Mouse (Mus musculus) monocyte, adult 5-6 weeks (primary cell): Measurements from ENCODE around the gene Gse1. TPM values are rescaled to one million over a fixed set of nuclear protein-coding genes. Genes with fewer than 3 reads are reported as not detected.

Experiments
- ATAC-seq: fragments of 153-309, 156-312 bp; replicated peaks from 2 replicates; pipeline ENCODE4 v1.8.0; 2017; ENCODE audit warnings: mild to moderate bottlenecking; ENCODE audit not compliant: low TSS enrichment, insufficient number of reproducible peaks, severe bottlenecking, poor library complexity, low FRiP score
- total RNA-seq: library from RNA; stranded (forward); fragments of 200-1000, 200-491, 200-594 nt; gene quantifications from 3 replicates; pipeline ENCODE4 v1.2.3, GENCODE M21; 2017

Gse1 gene
- total RNA-seq, 1 experiment from 2014 or later = 9.9 TPM

- ATAC-seq = no peak
Observed at GRCm38 (mm10) chr8:120399212-120399934, 171.1 kb downstream of the Gse1 start.

GRCm38 (mm10) chr8:120401216-120401615, 173.0 kb downstream of the Gse1 start:
- no peak for ATAC-seq

- ATAC-seq = no peak
Observed at GRCm38 (mm10) chr8:120401712-120402111, 173.5 kb downstream of the Gse1 start.

- ATAC-seq = no peak
Observed at GRCm38 (mm10) chr8:120403606-120404269, 175.5 kb downstream of the Gse1 start.

- 0 out of 2 replicates have a peak, but pooled peaks have one; percentile 14 for ATAC-seq
Observed at GRCm38 (mm10) chr8:120404609-120405036, 176.4 kb downstream of the Gse1 start.

- peak; percentile 81 for ATAC-seq
Observed at GRCm38 (mm10) chr8:120406008-120406632, 177.9 kb downstream of the Gse1 start.

GRCm38 (mm10) chr8:120407701-120408240, 179.5 kb downstream of the Gse1 start:
- no peak for ATAC-seq

- ATAC-seq = no peak
Observed at GRCm38 (mm10) chr8:120408241-120409215, 180.3 kb downstream of the Gse1 start.

- no peak for ATAC-seq
Observed at GRCm38 (mm10) chr8:120409371-120410013, 181.2 kb downstream of the Gse1 start.

- ATAC-seq = no peak
Observed at GRCm38 (mm10) chr8:120411059-120411458, 182.8 kb downstream of the Gse1 start.

GRCm38 (mm10) chr8:120411862-120412261, 183.6 kb downstream of the Gse1 start:
- ATAC-seq = no peak

- ATAC-seq = no peak
Observed at GRCm38 (mm10) chr8:120412357-120412756, 184.1 kb downstream of the Gse1 start.

- ATAC-seq = no peak
Observed at GRCm38 (mm10) chr8:120412911-120413625, 184.8 kb downstream of the Gse1 start.

- ATAC-seq = no peak
Observed at GRCm38 (mm10) chr8:120413626-120413988, 185.4 kb downstream of the Gse1 start.

- no peak for ATAC-seq
Observed at GRCm38 (mm10) chr8:120414216-120414615, 186.0 kb downstream of the Gse1 start.

- ATAC-seq = no peak
Observed at GRCm38 (mm10) chr8:120415474-120415873, 187.2 kb downstream of the Gse1 start.

- ATAC-seq = no peak
Observed at GRCm38 (mm10) chr8:120416173-120416521, 187.9 kb downstream of the Gse1 start.
